1 mouse cellular context compared by ENCODE assay signal in genomic region chr7:28417368-28417767, GRCm38 (mm10).
TF ChIP-seq lines count a peak whose summit lies in the region.

No protein-coding gene starts in this region.

TF ChIP-seq in MEL, 35 proteins besides CTCF, POLR2A, EP300 and RAD21:
- peak; percentile 38 for TF ChIP-seq SMC3 (IDR thresholded peaks at IDR 0.05; ENCODE audit: low read depth, low read length)
- no peak for TF ChIP-seq TAL1 (IDR thresholded peaks at IDR 0.05; ENCODE audit: low read length)
- no peak for TF ChIP-seq GATA1 (IDR thresholded peaks at IDR 0.05; ENCODE audit: low read depth, low read length)
TF ChIP-seq in MEL: peak in this region for 1.
